Mouse (Mus musculus) kidney, postnatal 4 days (tissue): ENCODE data around the gene Pik3r1.
A peak's percentile ranks its signal among the peaks of the same experiment; 100 is the strongest.

ENCODE experiments used
- DNase-seq, 2 experiments: peaks; one replicate each; pipeline ENCODE4 v3.0.0; 2021; ENCODE audit warnings: mixed read lengths in 2 of 2

Pik3r1 gene

GRCm38 (mm10) chr13:101767809-101768629, at the start of gene Pik3r1:
TSS of gene Pik3r1 (minus strand) at chr13:101768217.
- peak; percentile 99 for DNase-seq

- peak; percentile 63 to 67 for DNase-seq
Measured at GRCm38 (mm10) chr13:101813267-101813900, 45.4 kb upstream of the Pik3r1 start.

GRCm38 (mm10) chr13:101812341-101812740, 44.3 kb upstream of the Pik3r1 start:
- DNase-seq, result no peak

- peak; percentile 25 to 44 for DNase-seq
Measured at GRCm38 (mm10) chr13:101811882-101812281, 43.9 kb upstream of the Pik3r1 start.

GRCm38 (mm10) chr13:101810667-101811066, 42.6 kb upstream of the Pik3r1 start:
- no peak for DNase-seq

- no peak for DNase-seq
Measured at GRCm38 (mm10) chr13:101809796-101810195, 41.8 kb upstream of the Pik3r1 start.

GRCm38 (mm10) chr13:101805559-101806091, 37.6 kb upstream of the Pik3r1 start:
- DNase-seq, result no peak

GRCm38 (mm10) chr13:101801372-101802186, 33.6 kb upstream of the Pik3r1 start:
- DNase-seq, result peak; percentile 72 to 83

GRCm38 (mm10) chr13:101800833-101801371, 32.9 kb upstream of the Pik3r1 start:
- DNase-seq, result no peak

- no peak for DNase-seq
Measured at GRCm38 (mm10) chr13:101800021-101800596, 32.1 kb upstream of the Pik3r1 start.

- no peak for DNase-seq
Measured at GRCm38 (mm10) chr13:101799318-101799717, 31.3 kb upstream of the Pik3r1 start.

GRCm38 (mm10) chr13:101798522-101798921, 30.5 kb upstream of the Pik3r1 start:
- no peak for DNase-seq

GRCm38 (mm10) chr13:101796983-101797382, 29.0 kb upstream of the Pik3r1 start:
- DNase-seq, result no peak

GRCm38 (mm10) chr13:101785705-101786104, 17.7 kb upstream of the Pik3r1 start:
- no peak for DNase-seq

- no peak for DNase-seq
Measured at GRCm38 (mm10) chr13:101784651-101785289, 16.8 kb upstream of the Pik3r1 start.

- DNase-seq, result no peak
Measured at GRCm38 (mm10) chr13:101779011-101779410, 11.0 kb upstream of the Pik3r1 start.

GRCm38 (mm10) chr13:101777851-101778250, 9.8 kb upstream of the Pik3r1 start:
- no peak for DNase-seq

- no peak for DNase-seq
Measured at GRCm38 (mm10) chr13:101771071-101771470, 3.1 kb upstream of the Pik3r1 start.

- no peak for DNase-seq
Measured at GRCm38 (mm10) chr13:101769955-101770354, 1.9 kb upstream of the Pik3r1 start.

GRCm38 (mm10) chr13:101768630-101768991, 594 bp upstream of the Pik3r1 start:
- peak; percentile 75 to 87 for DNase-seq

- peak; percentile 70 to 81 for DNase-seq
Measured at GRCm38 (mm10) chr13:101767013-101767808, 806 bp downstream of the Pik3r1 start.
